Mouse (Mus musculus) testis, adult 2 months (tissue): ENCODE results near the gene Tnfsf18. TPM values are rescaled to one million over a fixed set of nuclear protein-coding genes. Genes with fewer than 3 reads are reported as not detected.

Experiments used
- H3K27ac ChIP-seq: fragments of 200-500 bp; 2 replicates; pipeline ENCODE4 v1.5.1; 2012; ENCODE audit warnings: low read depth, low read length; ENCODE audit not compliant: control insufficient read depth, insufficient read depth
- H3K27me3 ChIP-seq: fragments of 200-500 bp; 2 replicates; pipeline ENCODE4 v1.6.1; 2012; ENCODE audit warnings: mild to moderate bottlenecking, low read length, moderate library complexity; ENCODE audit not compliant: control insufficient read depth, insufficient read depth
- H3K36me3 ChIP-seq: fragments of 200-500 bp; 2 replicates; pipeline ENCODE4 v1.6.1; 2012; ENCODE audit warnings: mild to moderate bottlenecking, low read length; ENCODE audit not compliant: control insufficient read depth, insufficient read depth
- H3K4me1 ChIP-seq: fragments of 200-500 bp; 2 replicates; pipeline ENCODE4 v1.6.1; 2012; ENCODE audit warnings: low read length; ENCODE audit not compliant: control insufficient read depth, insufficient read depth
- H3K4me3 ChIP-seq: fragments of 200-500 bp; 2 replicates; pipeline ENCODE4 v1.5.1; 2012; ENCODE audit warnings: low read depth, mild to moderate bottlenecking, low read length, moderate library complexity, mixed read lengths; ENCODE audit not compliant: control insufficient read depth
- CTCF ChIP-seq: fragments of 200-500 bp; IDR thresholded peaks from 2 replicates; pipeline ENCODE4 v1.5.1; 2012; ENCODE audit warnings: low read depth, mild to moderate bottlenecking, inconsistent platforms, low read length, moderate library complexity; ENCODE audit not compliant: control insufficient read depth, insufficient read depth, insufficient replicate concordance
- POLR2A ChIP-seq: fragments of 200-500 bp; IDR thresholded peaks from 2 replicates; pipeline ENCODE4 v1.6.1; 2012; ENCODE audit warnings: low read depth, mild to moderate bottlenecking, inconsistent platforms, low read length, moderate library complexity; ENCODE audit not compliant: control insufficient read depth
- polyA plus RNA-seq: library from polyadenylated mRNA; depleted of rRNA; stranded (reverse); fragments of >200 nt; gene quantifications from 2 replicates; pipeline ENCODE4 v1.2.3, GENCODE M21; 2012; rRNA removed

The Tnfsf18 gene
- polyA plus RNA-seq, 1 experiment, result not detected

GRCm38 (mm10) chr1:161517355-161517754 is 22.9 kb downstream of the Tnfsf18 start:
- no peaks in the 10 kb centered on the region for H3K27me3 ChIP-seq
- H3K36me3 ChIP-seq, result no peaks in the 10 kb centered on the region
- TF ChIP-seq CTCF (no peak), POLR2A (no peak)
- no peak overlapping the region for H3K27ac ChIP-seq
- no peaks in the 10 kb centered on the region for H3K4me1 ChIP-seq
- H3K4me3 ChIP-seq, result no peak overlapping the region

DNA sequence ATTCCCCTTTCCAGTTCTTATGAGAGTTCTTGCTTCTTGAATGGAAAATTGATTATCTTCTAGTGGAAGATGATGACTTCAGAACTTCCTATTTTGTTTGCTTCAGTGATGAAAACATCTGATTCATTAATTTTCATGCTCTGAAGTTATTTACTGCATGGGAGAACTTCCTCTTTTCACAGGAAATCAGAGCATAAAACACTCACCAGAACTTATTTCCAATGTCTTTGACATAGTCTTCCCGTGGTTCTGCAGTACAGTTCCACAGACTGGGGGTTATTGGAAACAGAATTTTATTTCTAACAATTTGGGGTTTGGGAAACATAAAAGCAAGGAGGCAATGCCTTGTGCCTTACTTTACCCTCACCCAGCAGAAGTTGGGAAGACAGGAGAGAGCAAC is 25.8 kb downstream of the Tnfsf18 start:
- H3K4me3 ChIP-seq, result no peak overlapping the region
- TF ChIP-seq CTCF (no peak), POLR2A (no peak)
- H3K36me3 ChIP-seq, result no peaks in the 10 kb centered on the region
- H3K27ac ChIP-seq, result no peak overlapping the region
- no peaks in the 10 kb centered on the region for H3K4me1 ChIP-seq
- no peaks in the 10 kb centered on the region for H3K27me3 ChIP-seq

- no peak for TF ChIP-seq POLR2A
- TF ChIP-seq CTCF, result no peak
- Histone ChIP-seq H3K27ac (no peak overlapping the region), H3K4me3 (no peak overlapping the region)
Measured at GRCm38 (mm10) chr1:161528173-161528572, 33.7 kb downstream of the Tnfsf18 start.

GRCm38 (mm10) chr1:161550596-161551095 is 56.2 kb downstream of the Tnfsf18 start:
- Histone ChIP-seq H3K4me3 (no peak overlapping the region), H3K36me3 (no peaks in the 10 kb centered on the region), H3K27ac (no peak overlapping the region), H3K27me3 (no peaks in the 10 kb centered on the region), H3K4me1 (no peaks in the 10 kb centered on the region)
- TF ChIP-seq POLR2A (no peak), CTCF (no peak)

More at GRCm38 (mm10) chr1:161528173-161528572, 33.7 kb downstream of the Tnfsf18 start:
- no peaks in the 10 kb centered on the region for H3K27me3 ChIP-seq
- H3K4me1 ChIP-seq, result no peaks in the 10 kb centered on the region
- H3K36me3 ChIP-seq, result no peaks in the 10 kb centered on the region

- Histone ChIP-seq H3K36me3 (no peaks in the 10 kb centered on the region), H3K27me3 (no peaks in the 10 kb centered on the region), H3K4me1 (no peaks in the 10 kb centered on the region), H3K4me3 (no peak overlapping the region), H3K27ac (no peak overlapping the region)
- TF ChIP-seq POLR2A (no peak), CTCF (no peak)
Measured at GRCm38 (mm10) chr1:161552098-161552497, 57.6 kb downstream of the Tnfsf18 start.

Other genes with a start within 250 kb of the Tnfsf18 start
- 115 and 129 TPM in 2 replicates for gene Prdx6, start 243.4 kb upstream of the Tnfsf18 start, polyA plus RNA-seq
- not detected in 2 replicates for gene Tnfsf4, start 99.2 kb upstream of the Tnfsf18 start, polyA plus RNA-seq